Mouse (Mus musculus): ENCODE results near the gene Esr1.

DNA sequence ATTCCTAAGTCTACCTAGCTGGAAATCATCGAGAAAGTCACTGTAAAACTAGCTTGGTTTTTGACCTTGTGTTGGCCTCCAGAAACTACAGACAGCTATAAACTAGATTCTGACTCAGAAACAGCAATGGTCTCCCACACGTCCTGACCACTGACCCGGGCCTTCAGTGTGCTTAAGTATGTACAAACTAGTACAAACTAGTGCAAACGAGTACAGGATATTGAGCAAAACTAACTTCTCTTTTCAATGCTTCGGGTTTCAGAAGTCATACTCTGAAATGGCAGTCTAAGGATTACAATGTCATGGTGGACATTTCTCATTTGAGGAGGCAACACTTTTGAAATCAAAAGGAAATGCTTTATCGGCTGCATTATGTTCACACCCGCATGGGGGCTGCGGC lies 433.1 kb downstream of the Esr1 start:
- TF ChIP-seq POLR2A (IDR thresholded peaks at IDR 0.05; ENCODE audit: insufficient read length, low read depth) (no peak), MYOD1 (IDR thresholded peaks at IDR 0.05; ENCODE audit: control insufficient read depth in 1 of 3, insufficient read length in 2 of 3, low read depth in 2 of 3) (no peak), MAX (IDR thresholded peaks at IDR 0.05; ENCODE audit: low read depth) (no peak), CEBPB (IDR thresholded peaks at IDR 0.05; ENCODE audit: insufficient read depth, poor library complexity, severe bottlenecking) (no peak), POLR2AphosphoS2 (IDR thresholded peaks at IDR 0.05; ENCODE audit: insufficient read length, low read depth) (no peak), MYOG (IDR thresholded peaks at IDR 0.05; ENCODE audit: control insufficient read depth in 1 of 3, insufficient read depth in 1 of 3, insufficient read length in 2 of 3, low read depth in 2 of 3) (no peak), USF1 (IDR thresholded peaks at IDR 0.05; ENCODE audit: low read depth) (no peak), TCF12 (IDR thresholded peaks at IDR 0.05; ENCODE audit: insufficient read depth, poor library complexity, severe bottlenecking) (no peak), TCF3 (IDR thresholded peaks at IDR 0.05; ENCODE audit: insufficient read length, low read depth) (no peak), E2F4 (IDR thresholded peaks at IDR 0.05; ENCODE audit: insufficient read depth) (no peak)
